Mouse (Mus musculus): ENCODE measurements around the gene Dapk2. TPM values are rescaled to one million over a fixed set of nuclear protein-coding genes. Genes with fewer than 3 reads are reported as not detected.

The Dapk2 gene
- 0.66 and 0.78 TPM in 2 replicates for polyA plus RNA-seq (2014; fragmentation: Nextera tagmentation; extraction: Ambion mirVana)

GRCm38 (mm10) chr9:66157958-66158830 lies at the start of gene Dapk2:
TSS of gene Dapk2 (plus strand) at chr9:66158223.
- peak within 1 kb of the TSS; percentile 50 for H3K4me2 ChIP-seq (ENCODE audit: low read length)
- H3K4me3 ChIP-seq (replicated peaks; ENCODE audit: low read depth, low read length), result peak within 1 kb of the TSS; percentile 28
- 4% methylated on average over 58 of the region's 58 CpGs for WGBS
- no peak within 1 kb of the TSS for H3K9ac ChIP-seq (replicated peaks; ENCODE audit: low read length)
- ATAC-seq (ENCODE audit: low FRiP score, low TSS enrichment) (no peak), DNase-seq (peak; percentile 77)
- H3K27ac ChIP-seq (replicated peaks; ENCODE audit: low read depth, low read length), result no peak within 1 kb of the TSS
- H3K27me3 ChIP-seq (ENCODE audit: control insufficient read depth, insufficient read depth, low read length), result peaks cover 18% of the 10 kb centered on the region
- H3K4me1 ChIP-seq (ENCODE audit: control insufficient read depth, insufficient read depth, low read length), result no peaks in the 10 kb centered on the region
- no peaks in the 10 kb centered on the region for H3K36me3 ChIP-seq (ENCODE audit: control insufficient read depth, insufficient read depth, low read length)
- no peaks in the 10 kb centered on the region for H3K9me3 ChIP-seq (ENCODE audit: control insufficient read depth, low read length)

- H3K4me3 ChIP-seq (replicated peaks; ENCODE audit: low read depth, low read length), result no peak overlapping the region
- ATAC-seq (ENCODE audit: low FRiP score, low TSS enrichment), result no peak
- WGBS, result 97% methylated on average over 1 of the region's 1 CpGs
- H3K9me3 ChIP-seq (ENCODE audit: control insufficient read depth, low read length), result no peaks in the 10 kb centered on the region
- no peak for DNase-seq
- H3K4me2 ChIP-seq (ENCODE audit: low read length), result no peak overlapping the region
- no peaks in the 10 kb centered on the region for H3K4me1 ChIP-seq (ENCODE audit: control insufficient read depth, insufficient read depth, low read length)
- H3K27ac ChIP-seq (replicated peaks; ENCODE audit: low read depth, low read length), result no peak overlapping the region
- peaks cover 52% of the 10 kb centered on the region for H3K36me3 ChIP-seq (ENCODE audit: control insufficient read depth, insufficient read depth, low read length)
- H3K27me3 ChIP-seq (ENCODE audit: control insufficient read depth, insufficient read depth, low read length), result no peaks in the 10 kb centered on the region
- no peak overlapping the region for H3K9ac ChIP-seq (replicated peaks; ENCODE audit: low read length)
These were observed 48.4 kb upstream of the Dapk2 start for GRCm38 (mm10) chr9:66109574-66109973.

GRCm38 (mm10) chr9:66110126-66110525 lies 47.9 kb upstream of the Dapk2 start:
- DNase-seq (no peak), ATAC-seq (ENCODE audit: low FRiP score, low TSS enrichment) (no peak)
- Histone ChIP-seq H3K27ac (replicated peaks; ENCODE audit: low read depth, low read length) (0 out of 2 replicates have a peak overlapping the region, but pooled peaks have one; percentile 34), H3K4me1 (ENCODE audit: control insufficient read depth, insufficient read depth, low read length) (no peaks in the 10 kb centered on the region), H3K36me3 (ENCODE audit: control insufficient read depth, insufficient read depth, low read length) (peaks cover 48% of the 10 kb centered on the region), H3K9me3 (ENCODE audit: control insufficient read depth, low read length) (no peaks in the 10 kb centered on the region), H3K9ac (replicated peaks; ENCODE audit: low read length) (no peak overlapping the region), H3K4me2 (ENCODE audit: low read length) (no peak overlapping the region), H3K4me3 (replicated peaks; ENCODE audit: low read depth, low read length) (no peak overlapping the region), H3K27me3 (ENCODE audit: control insufficient read depth, insufficient read depth, low read length) (no peaks in the 10 kb centered on the region)
- 44% methylated on average over 8 of the region's 8 CpGs for WGBS

GRCm38 (mm10) chr9:66110611-66111379 lies 47.2 kb upstream of the Dapk2 start:
- Histone ChIP-seq H3K9ac (replicated peaks; ENCODE audit: low read length) (no peak overlapping the region), H3K9me3 (ENCODE audit: control insufficient read depth, low read length) (no peaks in the 10 kb centered on the region), H3K36me3 (ENCODE audit: control insufficient read depth, insufficient read depth, low read length) (peaks cover 47% of the 10 kb centered on the region), H3K27ac (replicated peaks; ENCODE audit: low read depth, low read length) (peak overlapping the region; percentile 34; the same call in 1 of the 2 replicates), H3K27me3 (ENCODE audit: control insufficient read depth, insufficient read depth, low read length) (no peaks in the 10 kb centered on the region), H3K4me1 (ENCODE audit: control insufficient read depth, insufficient read depth, low read length) (no peaks in the 10 kb centered on the region), H3K4me3 (replicated peaks; ENCODE audit: low read depth, low read length) (no peak overlapping the region), H3K4me2 (ENCODE audit: low read length) (no peak overlapping the region)
- 17% methylated on average over 8 of the region's 8 CpGs for WGBS
- ATAC-seq (ENCODE audit: low FRiP score, low TSS enrichment) (no peak), DNase-seq (peak; percentile 41)

GRCm38 (mm10) chr9:66114341-66114740 lies 43.7 kb upstream of the Dapk2 start:
- no peaks in the 10 kb centered on the region for H3K27me3 ChIP-seq (ENCODE audit: control insufficient read depth, insufficient read depth, low read length)
- no peak overlapping the region for H3K9ac ChIP-seq (replicated peaks; ENCODE audit: low read length)
- ATAC-seq (ENCODE audit: low FRiP score, low TSS enrichment) (no peak), DNase-seq (no peak)
- no peak overlapping the region for H3K4me2 ChIP-seq (ENCODE audit: low read length)
- H3K36me3 ChIP-seq (ENCODE audit: control insufficient read depth, insufficient read depth, low read length), result peaks cover 16% of the 10 kb centered on the region
- H3K9me3 ChIP-seq (ENCODE audit: control insufficient read depth, low read length), result no peaks in the 10 kb centered on the region
- no peaks in the 10 kb centered on the region for H3K4me1 ChIP-seq (ENCODE audit: control insufficient read depth, insufficient read depth, low read length)
- 94% methylated on average over 3 of the region's 3 CpGs for WGBS
- H3K27ac ChIP-seq (replicated peaks; ENCODE audit: low read depth, low read length), result no peak overlapping the region
- no peak overlapping the region for H3K4me3 ChIP-seq (replicated peaks; ENCODE audit: low read depth, low read length)

GRCm38 (mm10) chr9:66116890-66117289 lies 41.1 kb upstream of the Dapk2 start:
- DNase-seq (no peak), ATAC-seq (ENCODE audit: low FRiP score, low TSS enrichment) (no peak)
- 58% methylated on average over 8 of the region's 8 CpGs for WGBS
- Histone ChIP-seq H3K9ac (replicated peaks; ENCODE audit: low read length) (no peak overlapping the region), H3K27me3 (ENCODE audit: control insufficient read depth, insufficient read depth, low read length) (no peaks in the 10 kb centered on the region), H3K4me2 (ENCODE audit: low read length) (no peak overlapping the region), H3K27ac (replicated peaks; ENCODE audit: low read depth, low read length) (no peak overlapping the region), H3K36me3 (ENCODE audit: control insufficient read depth, insufficient read depth, low read length) (peaks cover 14% of the 10 kb centered on the region), H3K4me1 (ENCODE audit: control insufficient read depth, insufficient read depth, low read length) (no peaks in the 10 kb centered on the region), H3K4me3 (replicated peaks; ENCODE audit: low read depth, low read length) (no peak overlapping the region), H3K9me3 (ENCODE audit: control insufficient read depth, low read length) (no peaks in the 10 kb centered on the region)

- no peak overlapping the region for H3K9ac ChIP-seq (replicated peaks; ENCODE audit: low read length)
- no peaks in the 10 kb centered on the region for H3K9me3 ChIP-seq (ENCODE audit: control insufficient read depth, low read length)
- no peak overlapping the region for H3K4me2 ChIP-seq (ENCODE audit: low read length)
- peaks cover 8% of the 10 kb centered on the region for H3K36me3 ChIP-seq (ENCODE audit: control insufficient read depth, insufficient read depth, low read length)
- DNase-seq, result no peak
- peaks cover 17% of the 10 kb centered on the region for H3K4me1 ChIP-seq (ENCODE audit: control insufficient read depth, insufficient read depth, low read length)
- no peak overlapping the region for H3K27ac ChIP-seq (replicated peaks; ENCODE audit: low read depth, low read length)
- no peak overlapping the region for H3K4me3 ChIP-seq (replicated peaks; ENCODE audit: low read depth, low read length)
- H3K27me3 ChIP-seq (ENCODE audit: control insufficient read depth, insufficient read depth, low read length), result no peaks in the 10 kb centered on the region
- WGBS, result 92% methylated on average over 2 of the region's 2 CpGs
- no peak for ATAC-seq (ENCODE audit: low FRiP score, low TSS enrichment)
These were observed 38.5 kb upstream of the Dapk2 start for GRCm38 (mm10) chr9:66119498-66119897.

GRCm38 (mm10) chr9:66120106-66120505 lies 37.9 kb upstream of the Dapk2 start:
- H3K27me3 ChIP-seq (ENCODE audit: control insufficient read depth, insufficient read depth, low read length), result no peaks in the 10 kb centered on the region
- no peaks in the 10 kb centered on the region for H3K9me3 ChIP-seq (ENCODE audit: control insufficient read depth, low read length)
- H3K4me2 ChIP-seq (ENCODE audit: low read length), result no peak overlapping the region
- H3K27ac ChIP-seq (replicated peaks; ENCODE audit: low read depth, low read length), result no peak overlapping the region
- WGBS, result 92% methylated on average over 4 of the region's 4 CpGs
- DNase-seq, result no peak
- no peak for ATAC-seq (ENCODE audit: low FRiP score, low TSS enrichment)
- H3K4me3 ChIP-seq (replicated peaks; ENCODE audit: low read depth, low read length), result no peak overlapping the region
- peaks cover 19% of the 10 kb centered on the region for H3K4me1 ChIP-seq (ENCODE audit: control insufficient read depth, insufficient read depth, low read length)
- peaks cover 6% of the 10 kb centered on the region for H3K36me3 ChIP-seq (ENCODE audit: control insufficient read depth, insufficient read depth, low read length)
- H3K9ac ChIP-seq (replicated peaks; ENCODE audit: low read length), result no peak overlapping the region

Data from midbrain, embryonic 14.5 days (tissue).